Mouse (Mus musculus) heart, postnatal 0 days (tissue): ENCODE results near the gene Fam221b.

Experiments
- CTCF ChIP-seq: IDR thresholded peaks from 2 replicates; pipeline ENCODE4 v1.5.1; 2016; ENCODE audit warnings: antibody characterized with exemption, control low read depth, low read depth
- EP300 ChIP-seq: IDR thresholded peaks from 2 replicates; pipeline ENCODE4 v1.6.1; 2016; ENCODE audit warnings: antibody characterized with exemption, low read depth

DNA sequence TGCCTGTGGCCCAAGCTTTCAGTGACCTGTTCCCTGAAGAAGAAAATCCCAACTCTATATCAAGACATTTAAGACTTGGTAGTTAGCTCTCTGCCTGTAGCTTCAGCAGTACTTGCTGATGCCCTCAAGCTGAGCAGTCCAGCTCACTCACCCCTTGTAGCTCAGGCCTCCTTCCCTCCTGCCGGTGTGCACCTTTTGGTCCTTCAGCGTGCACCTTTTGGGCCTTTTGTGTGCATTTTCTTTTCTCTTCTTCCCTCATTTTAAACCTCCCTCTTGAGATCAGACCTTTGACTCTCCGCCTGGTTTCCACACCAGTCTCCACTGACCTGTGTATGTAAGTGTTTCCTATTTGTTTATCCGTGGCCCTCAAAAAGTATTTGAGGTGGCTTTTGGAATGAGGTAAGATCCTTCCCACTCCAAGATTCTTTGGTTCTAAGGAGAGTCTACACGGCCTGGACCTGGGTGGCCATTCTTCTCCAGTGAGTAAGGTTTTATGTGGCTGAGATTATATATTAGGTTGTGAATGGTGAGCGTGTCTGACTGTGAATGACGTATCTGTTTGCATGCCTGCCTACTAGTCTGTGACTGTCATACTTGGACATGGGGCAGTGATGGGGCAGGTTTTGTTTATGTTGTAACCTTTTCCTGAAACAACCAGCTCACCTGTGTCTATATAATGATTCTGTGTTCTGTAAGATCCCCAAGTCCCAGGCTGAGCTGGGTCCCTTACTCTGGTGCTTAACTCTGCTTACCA lies 34.1 kb downstream of the Fam221b start:
- TF ChIP-seq CTCF (no peak), EP300 (no peak)
